Mouse (Mus musculus): Measurements from ENCODE around the gene 4933406M09Rik. TPM values are rescaled to one million over a fixed set of nuclear protein-coding genes. Genes with fewer than 3 reads are reported as not detected.

Gene 4933406M09Rik
- polyA plus RNA-seq, 1 experiment from 2014 or later, result not detected

DNA sequence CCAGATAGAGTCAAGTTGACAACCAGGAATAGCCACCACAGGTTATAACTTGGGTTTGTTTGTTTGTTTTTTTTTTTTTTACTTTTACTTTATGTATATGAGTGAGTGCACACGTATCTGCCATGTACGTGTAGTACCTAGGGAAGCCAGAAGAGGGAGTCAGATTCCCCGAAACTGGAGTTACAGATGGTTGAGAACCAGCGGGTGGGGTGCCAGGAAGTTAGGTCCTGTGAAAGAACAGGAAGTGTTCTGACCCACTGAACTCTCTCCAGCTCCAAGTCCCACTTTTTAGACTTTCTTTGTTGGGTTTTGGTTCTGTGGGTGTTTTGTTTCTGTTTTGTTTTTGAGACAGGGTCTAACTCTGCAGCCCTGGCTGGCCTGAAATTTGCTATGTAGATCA lies 49.7 kb downstream of the 4933406M09Rik start:
- no peaks in the 10 kb centered on the region for H3K4me1 ChIP-seq (replicated peaks; ENCODE audit: control insufficient read depth, insufficient read depth, low read length)
- no peak overlapping the region for H3K4me3 ChIP-seq (ENCODE audit: low read depth, low read length)
- H3K9ac ChIP-seq (ENCODE audit: low read depth, low read length), result no peak overlapping the region
- no peaks in the 10 kb centered on the region for H3K27me3 ChIP-seq (replicated peaks; ENCODE audit: control insufficient read depth, insufficient read depth, low read length)
- peaks cover 32% of the 10 kb centered on the region; the same call in 1 of the 2 replicates for H3K36me3 ChIP-seq (ENCODE audit: control insufficient read depth, insufficient read depth)
- peak; percentile 60 for TF ChIP-seq CTCF (IDR thresholded peaks at IDR 0.05; ENCODE audit: low read depth)
- no peak for ATAC-seq
- H3K27ac ChIP-seq (ENCODE audit: low read depth, low read length), result no peak overlapping the region
- 36% methylated on average over 4 of the region's 4 CpGs for WGBS
- H3K4me2 ChIP-seq (replicated peaks; ENCODE audit: low read depth), result no peak overlapping the region
- H3K9me3 ChIP-seq (ENCODE audit: control insufficient read depth), result no peaks in the 10 kb centered on the region

- no peak overlapping the region for H3K27ac ChIP-seq (ENCODE audit: low read depth, low read length)
- H3K9me3 ChIP-seq (ENCODE audit: control insufficient read depth), result no peaks in the 10 kb centered on the region
- H3K4me2 ChIP-seq (replicated peaks; ENCODE audit: low read depth), result no peak overlapping the region
- ATAC-seq, result no peak
- H3K27me3 ChIP-seq (replicated peaks; ENCODE audit: control insufficient read depth, insufficient read depth, low read length), result no peaks in the 10 kb centered on the region
- H3K4me3 ChIP-seq (ENCODE audit: low read depth, low read length), result no peak overlapping the region
- 59% methylated on average over 6 of the region's 6 CpGs for WGBS
- H3K9ac ChIP-seq (ENCODE audit: low read depth, low read length), result no peak overlapping the region
- no peaks in the 10 kb centered on the region for H3K4me1 ChIP-seq (replicated peaks; ENCODE audit: control insufficient read depth, insufficient read depth, low read length)
- TF ChIP-seq CTCF (IDR thresholded peaks at IDR 0.05; ENCODE audit: low read depth), result no peak
- H3K36me3 ChIP-seq (ENCODE audit: control insufficient read depth, insufficient read depth), result no peaks in the 10 kb centered on the region
Observed at GRCm38 (mm10) chr1:134440437-134440836, 54.7 kb downstream of the 4933406M09Rik start.

Other genes starting within 250 kb of the 4933406M09Rik start
- gene Chil1, start 203.8 kb upstream of the 4933406M09Rik start, polyA plus RNA-seq (2015; fragmentation: Nextera tagmentation; extraction: Ambion mirVana), result 0.50 and 0.99 TPM in 2 replicates
- gene Mybph, start 192.5 kb upstream of the 4933406M09Rik start, polyA plus RNA-seq (2015; fragmentation: Nextera tagmentation; extraction: Ambion mirVana), result 0.13 TPM in 1 of 2 replicates, not detected in the other
- 2.2 and 2.4 TPM in 2 replicates for gene Adora1, start 150.5 kb upstream of the 4933406M09Rik start, polyA plus RNA-seq (2015; fragmentation: Nextera tagmentation; extraction: Ambion mirVana)
- gene Myog, start 96.0 kb upstream of the 4933406M09Rik start, polyA plus RNA-seq (2015; fragmentation: Nextera tagmentation; extraction: Ambion mirVana), result 0.08 TPM in 1 of 2 replicates, not detected in the other
- 2.4 and 2.5 TPM in 2 replicates for gene Ppfia4, start 53.0 kb upstream of the 4933406M09Rik start, polyA plus RNA-seq (2015; fragmentation: Nextera tagmentation; extraction: Ambion mirVana)
- gene Tmem183a, start 24.0 kb upstream of the 4933406M09Rik start, polyA plus RNA-seq (2015; fragmentation: Nextera tagmentation; extraction: Ambion mirVana), result 59.8 and 60.6 TPM in 2 replicates
- gene Cyb5r1, start 19.6 kb downstream of the 4933406M09Rik start, polyA plus RNA-seq (2015; fragmentation: Nextera tagmentation; extraction: Ambion mirVana), result 9.4 and 10.1 TPM in 2 replicates
- 77.3 and 81.4 TPM in 2 replicates for gene Adipor1, start 29.4 kb downstream of the 4933406M09Rik start, polyA plus RNA-seq (2015; fragmentation: Nextera tagmentation; extraction: Ambion mirVana)
- 7.2 and 8.1 TPM in 2 replicates for gene Klhl12, start 69.6 kb downstream of the 4933406M09Rik start, polyA plus RNA-seq (2015; fragmentation: Nextera tagmentation; extraction: Ambion mirVana)
- 25.9 and 26.2 TPM in 2 replicates for gene Rabif, start 108.7 kb downstream of the 4933406M09Rik start, polyA plus RNA-seq (2015; fragmentation: Nextera tagmentation; extraction: Ambion mirVana)
- not detected in 2 replicates for gene Mgat4e, start 163.7 kb downstream of the 4933406M09Rik start, polyA plus RNA-seq (2015; fragmentation: Nextera tagmentation; extraction: Ambion mirVana)
- gene Kdm5b, start 174.2 kb downstream of the 4933406M09Rik start, polyA plus RNA-seq (2015; fragmentation: Nextera tagmentation; extraction: Ambion mirVana), result 12.6 and 13.0 TPM in 2 replicates

Measured in intestine, postnatal 0 days (tissue).